Mouse (Mus musculus): ENCODE results near the gene Klhl35. TPM values are rescaled to one million over a fixed set of nuclear protein-coding genes. Genes with fewer than 3 reads are reported as not detected.
A peak's percentile ranks its signal among the peaks of the same experiment; 100 is the strongest.

Gene Klhl35
- polyA plus RNA-seq, 1 experiment from 2014 or later = 0.76 TPM

DNA sequence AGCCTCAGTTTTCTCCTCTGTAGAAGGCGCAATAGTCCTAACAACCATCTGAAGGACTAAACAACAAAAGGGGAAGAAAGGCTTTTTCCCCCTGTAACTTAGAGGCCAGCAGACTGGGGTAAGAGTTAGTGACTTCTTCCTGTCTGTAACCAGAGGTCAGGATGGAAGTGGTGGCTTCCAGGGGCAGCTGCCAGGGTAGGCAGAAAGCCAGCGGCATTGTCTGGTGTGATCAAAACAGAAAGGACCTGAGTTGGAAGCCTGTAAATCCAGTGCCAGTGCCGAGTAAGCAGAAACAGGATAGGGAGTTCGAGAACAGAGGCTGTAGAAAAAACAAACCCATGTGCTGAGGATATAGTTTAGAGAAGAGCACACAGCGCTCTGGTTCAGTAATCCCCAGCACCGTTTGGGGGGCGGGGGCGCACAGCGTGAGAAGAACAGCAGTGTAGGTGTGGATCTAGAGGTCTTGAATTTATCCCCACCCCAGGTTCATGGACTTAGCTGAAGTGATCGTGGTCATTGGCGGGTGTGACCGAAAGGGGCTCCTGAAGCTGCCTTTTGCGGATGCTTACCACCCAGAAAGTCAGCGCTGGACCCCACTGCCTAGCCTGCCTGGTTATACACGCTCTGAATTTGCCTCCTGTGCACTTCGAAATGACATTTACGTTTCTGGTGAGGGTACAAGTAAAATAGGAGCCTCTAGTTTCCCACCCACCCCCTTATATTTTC is 4.0 kb downstream of the Klhl35 start:
- H3K27me3 ChIP-seq (replicated peaks; ENCODE audit: control insufficient read depth, insufficient read depth, low read length) = no peaks in the 10 kb centered on the region
- no peak overlapping the region for H3K9ac ChIP-seq (ENCODE audit: low read depth, low read length)
- ATAC-seq = no peak
- peaks cover 10% of the 10 kb centered on the region; the same call in 1 of the 2 replicates for H3K36me3 ChIP-seq (ENCODE audit: control insufficient read depth, insufficient read depth)
- no peak overlapping the region for H3K27ac ChIP-seq (ENCODE audit: low read depth, low read length)
- no peak for TF ChIP-seq CTCF (IDR thresholded peaks at IDR 0.05; ENCODE audit: low read depth)
- peaks cover 3% of the 10 kb centered on the region; the same call in 1 of the 2 replicates for H3K4me1 ChIP-seq (replicated peaks; ENCODE audit: control insufficient read depth, insufficient read depth, low read length)
- H3K4me2 ChIP-seq (replicated peaks; ENCODE audit: low read depth) = no peak overlapping the region
- no peak overlapping the region for H3K4me3 ChIP-seq (ENCODE audit: low read depth, low read length)
- H3K9me3 ChIP-seq (ENCODE audit: control insufficient read depth) = no peaks in the 10 kb centered on the region
- 82% methylated on average over 17 of the region's 17 CpGs for WGBS

DNA sequence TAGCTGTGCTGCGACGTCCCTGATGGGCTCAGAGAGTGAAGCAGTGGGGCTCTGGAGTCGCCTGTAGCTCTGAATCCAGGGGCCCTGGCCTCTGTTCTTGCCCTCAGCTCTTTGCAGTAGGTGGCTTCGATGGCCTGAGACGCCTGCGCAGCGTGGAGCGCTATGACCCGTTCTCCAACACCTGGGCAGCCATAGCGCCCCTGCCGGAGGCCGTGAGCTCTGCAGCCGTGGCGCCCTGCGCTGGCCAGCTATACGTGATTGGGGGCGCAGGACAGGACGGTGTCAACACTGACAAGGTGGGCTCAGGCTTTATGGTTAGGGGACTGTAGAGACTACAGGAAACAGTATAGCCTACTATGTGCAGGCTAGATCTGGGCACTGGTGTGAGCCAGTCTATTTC is 5.8 kb downstream of the Klhl35 start:
- H3K36me3 ChIP-seq (ENCODE audit: control insufficient read depth, insufficient read depth) = peaks cover 13% of the 10 kb centered on the region; the same call in 1 of the 2 replicates
- peaks cover 3% of the 10 kb centered on the region; the same call in 1 of the 2 replicates for H3K4me1 ChIP-seq (replicated peaks; ENCODE audit: control insufficient read depth, insufficient read depth, low read length)
- no peak overlapping the region for H3K9ac ChIP-seq (ENCODE audit: low read depth, low read length)
- H3K4me3 ChIP-seq (ENCODE audit: low read depth, low read length) = no peak overlapping the region
- no peak overlapping the region for H3K27ac ChIP-seq (ENCODE audit: low read depth, low read length)
- ATAC-seq = no peak
- no peaks in the 10 kb centered on the region for H3K9me3 ChIP-seq (ENCODE audit: control insufficient read depth)
- no peak overlapping the region for H3K4me2 ChIP-seq (replicated peaks; ENCODE audit: low read depth)
- WGBS = 71% methylated on average over 18 of the region's 18 CpGs
- peak; percentile 36 for TF ChIP-seq CTCF (IDR thresholded peaks at IDR 0.05; ENCODE audit: low read depth)
- no peaks in the 10 kb centered on the region for H3K27me3 ChIP-seq (replicated peaks; ENCODE audit: control insufficient read depth, insufficient read depth, low read length)

GRCm38 (mm10) chr7:99473638-99474407 is 8.0 kb downstream of the Klhl35 start:
- Histone ChIP-seq H3K27ac (ENCODE audit: low read depth, low read length) (no peak overlapping the region; the same call in 1 of the 2 replicates), H3K4me3 (ENCODE audit: low read depth, low read length) (no peak overlapping the region), H3K4me1 (replicated peaks; ENCODE audit: control insufficient read depth, insufficient read depth, low read length) (0 out of 2 replicates have a peak, but pooled peaks cover 3% of the 10 kb centered on the region), H3K36me3 (ENCODE audit: control insufficient read depth, insufficient read depth) (peaks cover 34% of the 10 kb centered on the region), H3K9ac (ENCODE audit: low read depth, low read length) (no peak overlapping the region), H3K4me2 (replicated peaks; ENCODE audit: low read depth) (no peak overlapping the region), H3K9me3 (ENCODE audit: control insufficient read depth) (no peaks in the 10 kb centered on the region), H3K27me3 (replicated peaks; ENCODE audit: control insufficient read depth, insufficient read depth, low read length) (no peaks in the 10 kb centered on the region)
- peak; percentile 28; the same call in 1 of the 2 replicates for ATAC-seq
- no peak for TF ChIP-seq CTCF (IDR thresholded peaks at IDR 0.05; ENCODE audit: low read depth)
- WGBS = 66% methylated on average over 14 of the region's 14 CpGs

DNA sequence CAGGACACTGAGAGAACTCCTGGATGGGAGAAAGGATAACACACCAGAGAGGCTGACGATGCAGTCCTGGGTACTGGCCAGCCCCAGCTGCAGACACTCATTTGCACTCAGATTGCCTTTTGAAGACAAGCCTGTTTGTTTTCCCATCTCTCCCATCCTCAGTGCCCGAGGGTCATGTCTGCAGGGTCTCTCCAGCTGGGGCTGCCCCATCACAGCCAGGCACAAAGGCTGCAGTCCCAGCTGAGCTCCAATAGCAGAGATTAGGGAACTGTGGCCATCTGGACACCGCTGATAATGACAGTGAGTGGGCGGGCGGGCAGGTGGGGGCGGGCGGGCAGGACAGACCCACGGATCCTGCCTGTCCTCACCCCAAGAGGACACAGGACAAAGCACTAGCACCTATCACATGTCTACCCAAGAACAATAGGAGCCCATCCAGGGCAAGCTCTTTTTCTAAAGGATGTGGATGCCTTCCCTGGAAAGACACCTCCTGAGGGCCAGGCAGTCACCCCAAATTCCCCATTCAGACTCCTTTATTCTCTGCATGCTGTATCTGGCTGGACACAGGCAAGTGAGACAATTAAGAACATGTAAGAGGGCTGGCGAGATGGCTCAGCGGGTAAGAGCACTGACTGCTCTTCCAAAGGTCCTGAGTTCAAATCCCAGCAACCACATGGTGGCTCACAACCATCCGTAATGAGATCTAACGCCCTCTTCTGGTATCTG is 9.2 kb downstream of the Klhl35 start:
- H3K9ac ChIP-seq (ENCODE audit: low read depth, low read length) = no peak overlapping the region
- H3K9me3 ChIP-seq (ENCODE audit: control insufficient read depth) = no peaks in the 10 kb centered on the region
- H3K36me3 ChIP-seq (ENCODE audit: control insufficient read depth, insufficient read depth) = peaks cover 45% of the 10 kb centered on the region
- no peak overlapping the region for H3K4me2 ChIP-seq (replicated peaks; ENCODE audit: low read depth)
- no peak overlapping the region for H3K4me3 ChIP-seq (ENCODE audit: low read depth, low read length)
- WGBS = 69% methylated on average over 12 of the region's 12 CpGs
- no peak for TF ChIP-seq CTCF (IDR thresholded peaks at IDR 0.05; ENCODE audit: low read depth)
- peak overlapping the region; percentile 35; the same call in 1 of the 2 replicates for H3K27ac ChIP-seq (ENCODE audit: low read depth, low read length)
- 0 out of 2 replicates have a peak, but pooled peaks cover 4% of the 10 kb centered on the region for H3K4me1 ChIP-seq (replicated peaks; ENCODE audit: control insufficient read depth, insufficient read depth, low read length)
- H3K27me3 ChIP-seq (replicated peaks; ENCODE audit: control insufficient read depth, insufficient read depth, low read length) = no peaks in the 10 kb centered on the region
- ATAC-seq = no peak

DNA sequence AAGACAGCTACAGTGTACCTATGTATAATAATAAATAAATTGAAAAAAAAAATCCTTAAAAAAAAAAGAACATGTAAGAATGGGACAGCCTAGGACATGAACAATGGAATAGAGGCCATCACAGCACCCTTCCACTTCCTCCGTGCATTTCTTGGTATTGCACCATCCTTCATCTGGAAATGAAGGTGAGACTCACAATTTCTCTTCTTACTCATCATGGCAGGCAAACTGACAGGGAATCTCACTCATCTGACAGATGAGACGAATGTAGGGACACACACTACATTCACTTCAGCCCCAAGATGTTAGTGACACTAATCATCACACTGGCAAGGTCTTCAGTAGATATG is 9.7 kb downstream of the Klhl35 start:
- no peak for ATAC-seq
- no peak overlapping the region for H3K4me3 ChIP-seq (ENCODE audit: low read depth, low read length)
- WGBS = 80% methylated on average over 2 of the region's 2 CpGs
- 0 out of 2 replicates have a peak, but pooled peaks cover 8% of the 10 kb centered on the region for H3K4me1 ChIP-seq (replicated peaks; ENCODE audit: control insufficient read depth, insufficient read depth, low read length)
- no peak overlapping the region for H3K27ac ChIP-seq (ENCODE audit: low read depth, low read length)
- H3K9me3 ChIP-seq (ENCODE audit: control insufficient read depth) = no peaks in the 10 kb centered on the region
- peaks cover 51% of the 10 kb centered on the region for H3K36me3 ChIP-seq (ENCODE audit: control insufficient read depth, insufficient read depth)
- no peak for TF ChIP-seq CTCF (IDR thresholded peaks at IDR 0.05; ENCODE audit: low read depth)
- H3K9ac ChIP-seq (ENCODE audit: low read depth, low read length) = no peak overlapping the region
- H3K27me3 ChIP-seq (replicated peaks; ENCODE audit: control insufficient read depth, insufficient read depth, low read length) = no peaks in the 10 kb centered on the region
- H3K4me2 ChIP-seq (replicated peaks; ENCODE audit: low read depth) = no peak overlapping the region
